Mouse (Mus musculus) large intestine, adult 2 months (tissue): Measurements from ENCODE around the gene Mfsd13b. TPM values are rescaled to one million over a fixed set of nuclear protein-coding genes. Genes with fewer than 3 reads are reported as not detected.
"Not testable (repeated sequence)": the region's sequence is repeated elsewhere in the genome, so short reads cannot be mapped to it uniquely, and the experiment has no call there.

Experiments used
- DNase-seq: peaks from one replicate; pipeline ENCODE4 v3.0.0-alpha.2; 2012; ENCODE audit warnings: low read depth, low spot score
- WGBS: fragments of 180-500 bp; shearing (Covaris S2); methylation state at CpG from one replicate; pipeline ENCODE4 v1.1.7; 2018; 5-methylcytosine and 5-hydroxymethylcytosine counted together
- polyA plus RNA-seq: library from polyadenylated mRNA; depleted of rRNA; stranded (reverse); fragments of >200 nt; gene quantifications from 2 replicates; pipeline ENCODE4 v1.2.3, GENCODE M21; 2012; rRNA removed

Gene Mfsd13b
- polyA plus RNA-seq, result 0.43 and 0.53 TPM in 2 replicates

DNA sequence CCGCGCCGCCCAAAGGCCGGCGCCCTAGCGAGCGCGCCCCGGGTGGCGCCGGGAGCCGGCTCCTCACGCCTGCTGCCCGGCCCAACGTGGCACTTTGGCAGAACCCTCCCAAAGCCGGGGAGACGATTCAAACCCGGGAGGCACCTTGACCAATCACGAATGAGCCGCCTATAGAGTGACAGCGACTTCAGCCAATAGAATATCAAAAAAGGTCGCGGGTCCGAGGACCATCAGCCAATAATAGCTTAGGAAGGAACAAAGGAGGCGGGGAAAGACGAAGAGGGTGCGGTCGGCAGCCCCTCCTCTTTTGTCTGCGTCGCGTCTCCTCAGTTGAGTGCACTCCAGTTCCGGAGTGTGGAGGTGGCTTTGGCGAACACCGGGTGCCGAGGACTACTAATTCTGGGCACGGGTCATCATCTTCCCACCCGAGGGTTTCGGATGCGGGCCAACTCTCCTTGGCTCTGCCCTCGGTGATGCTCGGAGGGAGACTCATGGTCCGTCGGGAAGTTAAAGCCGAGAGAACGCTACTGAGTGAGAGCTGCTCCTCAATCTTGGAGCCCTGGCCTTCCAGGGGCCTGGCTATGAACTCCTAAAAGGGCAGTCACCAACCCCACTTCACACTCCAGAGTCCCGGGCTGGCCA is at the start of gene Mfsd13b, which contains the start of gene Cdr2:
Gene Mfsd13b, plus strand, starts transcription at position 310 of the 642 bp plus-strand sequence.
Gene Cdr2, minus strand, starts transcription at position 113 of the 642 bp plus-strand sequence.
- under 1% methylated on average over 46 of the region's 46 CpGs for WGBS
- DNase-seq, result peak; percentile 90

DNA sequence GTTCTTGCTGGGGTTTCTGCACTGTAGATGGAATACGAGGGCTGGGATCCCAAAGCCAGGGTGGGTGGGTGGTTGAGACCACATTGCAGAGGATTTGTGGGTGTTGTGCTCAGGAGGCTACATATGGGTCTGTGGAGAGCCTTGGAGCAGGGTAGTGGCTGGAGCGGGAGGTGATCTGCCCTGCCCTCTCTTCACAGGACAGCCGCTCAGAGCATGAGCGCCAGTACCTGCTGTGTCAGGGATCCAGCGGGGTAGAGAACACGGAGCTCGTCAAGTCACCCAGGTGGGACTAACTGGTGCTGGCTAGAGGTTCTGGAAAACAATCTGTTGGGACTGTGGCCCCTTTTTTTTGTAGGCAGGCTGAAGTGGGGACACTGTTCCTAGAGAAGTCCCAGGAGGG is 49.2 kb upstream of the Mfsd13b start:
- DNase-seq, result no peak
- WGBS, result 92% methylated on average over 7 of the region's 7 CpGs

DNA sequence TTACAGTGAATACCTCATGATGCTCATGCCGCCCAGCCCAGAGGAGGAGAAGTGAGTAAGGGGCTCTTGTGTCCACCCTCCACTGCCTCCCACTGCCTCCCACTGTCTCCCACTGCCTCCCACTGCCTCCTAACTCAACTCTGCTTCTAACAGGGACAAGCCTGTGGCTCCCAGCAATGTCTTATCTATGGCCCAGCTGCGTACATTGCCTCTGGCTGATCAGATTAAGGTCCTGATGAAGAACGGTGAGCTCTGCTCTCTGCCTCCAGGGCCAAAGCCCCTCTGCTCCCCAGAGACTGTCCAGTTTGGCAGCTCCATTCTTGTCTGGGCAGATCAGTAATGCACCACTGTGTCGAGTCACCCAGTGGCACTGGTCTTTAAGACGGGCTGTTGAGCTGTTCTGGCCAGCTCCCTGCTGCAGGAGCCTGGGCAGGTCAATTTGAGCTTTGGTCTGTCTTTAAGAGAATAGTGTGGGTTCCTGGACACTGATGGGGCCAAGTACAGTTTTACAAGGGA is 48.6 kb upstream of the Mfsd13b start:
- 85% methylated on average over 5 of the region's 5 CpGs for WGBS
- no peak for DNase-seq

DNA sequence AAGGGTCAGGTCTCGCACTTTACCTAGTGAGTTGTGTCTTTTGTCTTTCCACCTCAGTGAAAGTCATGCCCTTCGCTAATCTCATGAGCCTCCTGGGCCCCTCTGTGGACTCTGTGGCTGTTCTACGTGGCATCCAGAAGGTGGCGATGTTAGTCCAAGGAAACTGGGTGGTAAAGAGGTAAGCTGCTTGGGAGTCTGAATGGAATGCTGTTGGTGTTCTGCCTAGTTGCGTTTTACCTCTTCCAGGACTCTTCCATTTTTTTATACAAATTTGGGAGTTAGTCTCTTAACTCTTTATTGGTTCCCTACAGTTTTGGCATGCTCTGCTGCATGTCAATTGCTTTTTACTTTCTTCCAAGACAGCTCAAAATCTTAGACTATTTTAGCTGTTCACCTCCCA is 47.6 kb upstream of the Mfsd13b start:
- DNase-seq, result peak; percentile 33
- 30% methylated on average over 5 of the region's 5 CpGs for WGBS

DNA sequence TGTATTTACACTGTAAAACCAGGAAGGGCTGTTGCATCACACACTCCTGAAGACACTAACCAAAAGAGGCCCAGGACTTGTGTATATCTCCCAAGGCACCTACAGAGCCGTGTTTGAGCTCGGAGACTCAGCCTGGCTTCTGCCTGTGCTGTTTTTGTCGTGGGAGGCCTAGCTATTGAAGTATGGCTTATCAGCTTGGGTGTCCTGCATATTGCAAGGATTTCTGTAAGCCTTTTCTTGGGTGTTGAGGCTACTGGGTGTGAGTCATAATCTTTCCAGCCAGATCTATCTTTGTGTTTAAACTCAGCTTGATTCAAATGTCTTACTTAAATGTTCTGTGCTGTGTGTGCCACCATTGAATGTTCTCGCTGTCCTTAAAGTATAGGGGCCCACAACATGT is 45.8 kb upstream of the Mfsd13b start:
- 91% methylated on average over 4 of the region's 4 CpGs for WGBS
- DNase-seq, result no peak

DNA sequence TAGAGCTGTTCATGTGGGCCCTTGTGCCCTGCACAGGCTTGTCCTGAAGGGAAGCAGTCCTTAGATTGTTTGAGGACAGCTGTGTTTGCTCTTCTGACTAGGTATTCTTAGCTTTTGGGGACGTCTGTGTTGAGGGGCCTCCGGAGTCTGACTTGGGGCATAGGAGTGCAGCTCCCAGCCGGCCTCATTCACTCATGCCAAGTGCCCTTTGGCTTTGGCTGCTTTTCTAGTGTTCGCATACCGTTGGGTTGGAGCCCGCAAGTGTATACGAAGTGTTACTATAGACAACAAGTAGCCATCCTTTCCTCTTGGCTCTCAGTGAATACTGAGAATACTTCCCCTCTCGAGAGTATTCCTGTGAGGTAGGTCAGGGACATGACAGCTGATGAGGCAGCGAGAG is 44.1 kb upstream of the Mfsd13b start:
- 79% methylated on average over 9 of the region's 9 CpGs for WGBS
- no peak for DNase-seq

DNA sequence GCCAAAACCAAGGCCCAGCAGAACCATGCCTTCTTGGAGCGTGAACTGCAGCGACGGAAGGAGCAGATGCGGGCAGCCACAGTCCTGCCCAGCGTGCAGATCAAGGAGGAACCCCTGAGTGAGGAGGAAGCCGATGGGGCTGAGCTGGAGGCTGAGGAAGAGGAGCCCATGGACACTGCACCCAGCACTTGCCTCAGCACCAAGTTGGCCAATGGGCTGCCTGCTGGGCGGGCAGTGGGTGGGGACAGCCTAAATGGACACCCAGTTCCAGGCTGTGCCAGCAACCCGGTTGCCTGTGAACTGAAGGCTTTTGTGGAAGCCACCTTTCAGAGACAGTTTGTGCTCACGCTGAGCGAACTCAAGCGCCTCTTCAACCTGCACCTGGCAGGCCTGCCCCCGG is 42.0 kb upstream of the Mfsd13b start:
- 89% methylated on average over 12 of the region's 12 CpGs for WGBS
- DNase-seq, result no peak

DNA sequence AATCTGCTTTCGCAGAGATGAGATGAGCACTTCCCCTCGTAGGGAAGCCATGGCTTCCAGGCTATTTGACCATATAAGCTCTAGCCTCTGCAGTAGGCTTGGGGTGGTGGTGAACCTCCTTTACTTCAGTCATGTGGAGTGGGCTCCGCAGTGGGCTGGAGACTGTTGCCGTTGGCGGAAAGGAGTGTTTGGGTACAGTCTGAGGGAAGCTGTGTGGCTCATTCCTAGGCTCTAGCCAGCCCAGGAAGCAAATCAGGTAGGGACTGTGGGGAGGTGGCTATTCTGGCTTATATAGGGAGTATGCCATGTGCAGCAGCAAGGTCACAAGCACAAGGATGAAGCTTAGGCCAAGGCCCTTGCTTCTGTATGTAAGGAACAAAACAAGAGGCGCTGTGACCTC is 41.1 kb upstream of the Mfsd13b start:
- no peak for DNase-seq
- WGBS, result 97% methylated on average over 6 of the region's 6 CpGs

DNA sequence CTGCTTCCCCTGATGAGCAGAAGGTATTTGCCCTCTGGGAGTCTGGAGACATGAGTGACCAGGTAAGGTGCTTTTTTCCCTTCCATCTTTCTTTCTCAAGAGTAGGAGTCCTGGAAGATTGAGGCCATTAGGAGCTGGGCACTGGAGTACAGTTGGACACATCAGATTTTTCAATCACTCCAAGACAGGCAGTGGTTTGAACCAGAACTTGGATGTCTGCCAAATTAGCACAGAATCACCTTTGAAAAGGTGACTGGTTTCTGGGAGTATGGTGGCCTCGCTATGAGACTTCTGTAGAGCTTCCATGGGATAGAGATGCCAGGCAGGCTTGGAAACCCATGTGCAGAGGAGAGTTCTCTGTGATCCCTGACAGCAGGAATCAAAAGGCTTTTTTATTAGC is 39.8 kb upstream of the Mfsd13b start:
- 78% methylated on average over 1 of the region's 1 CpGs for WGBS

DNA sequence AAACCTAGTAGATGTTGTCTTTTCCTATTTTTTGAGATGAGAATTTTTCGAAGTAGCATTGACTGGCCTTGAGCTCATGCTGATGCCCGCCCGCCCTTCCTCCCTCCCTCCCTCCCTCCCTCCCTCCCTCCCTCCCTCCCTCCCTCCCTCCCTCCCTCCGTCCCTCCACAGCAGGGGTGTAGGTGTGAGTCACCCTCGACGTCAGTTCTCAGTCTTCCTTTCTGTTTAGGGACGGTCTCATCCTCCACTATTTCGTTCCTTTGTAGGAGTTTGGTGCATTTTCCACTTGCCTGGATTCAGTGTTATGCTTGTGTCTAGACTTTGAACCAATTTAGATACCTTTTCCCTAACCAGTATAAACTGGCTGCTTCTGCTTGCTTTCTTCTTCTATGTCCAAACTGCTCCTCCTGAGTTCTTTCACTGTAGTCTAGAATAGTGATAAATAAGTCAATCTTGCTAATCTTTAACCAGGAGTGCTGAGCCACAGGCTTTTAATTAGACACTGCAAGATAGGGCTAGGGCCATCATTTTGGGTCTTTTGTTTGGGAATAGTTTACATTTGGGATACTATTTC is 38.3 kb upstream of the Mfsd13b start:
- DNase-seq, result no peak
- WGBS, result 36% methylated on average over 8 of the region's 8 CpGs

More for the DNA sequence above, 39.8 kb upstream of the Mfsd13b start:
- no peak for DNase-seq

DNA sequence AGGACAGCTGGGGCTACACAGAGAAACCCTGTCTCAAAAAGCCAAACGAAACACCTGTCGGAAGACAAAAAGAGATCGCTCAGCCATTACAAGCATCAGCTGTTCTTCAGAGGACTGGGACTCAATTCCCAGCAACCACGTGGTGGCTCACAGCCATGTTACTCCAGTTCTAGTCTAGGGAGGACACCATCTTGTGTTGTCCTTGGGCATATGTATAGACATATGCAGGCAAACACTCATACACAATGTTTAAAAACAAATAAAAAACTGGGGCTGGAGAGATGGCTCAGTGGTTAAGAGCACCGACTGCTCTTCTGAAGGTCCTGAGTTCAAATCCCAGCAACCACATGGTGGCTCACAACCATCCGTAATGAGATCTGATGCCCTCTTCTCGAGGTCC is 28.7 kb upstream of the Mfsd13b start:
- 83% methylated on average over 7 of the region's 7 CpGs for WGBS
- not testable (repeated sequence) for DNase-seq

DNA sequence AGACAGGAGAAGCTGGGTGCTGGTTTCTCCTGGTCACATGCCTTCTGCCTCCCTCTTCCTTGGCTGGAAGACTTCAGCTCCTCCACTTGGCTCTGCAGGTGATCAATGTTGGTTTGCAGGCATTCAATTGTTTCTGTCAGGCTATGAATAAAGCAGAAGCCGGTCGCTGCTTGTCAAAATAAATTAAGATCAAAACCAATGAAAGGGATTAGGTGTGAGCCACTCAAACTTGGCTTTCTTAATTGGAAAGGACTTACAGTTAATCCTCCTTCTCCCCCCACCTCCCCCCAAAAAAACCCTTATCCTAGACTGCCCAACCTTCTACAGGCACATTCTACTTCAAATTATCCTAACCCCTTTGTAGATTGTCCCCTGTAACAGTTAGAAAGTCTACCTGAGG is 22.2 kb upstream of the Mfsd13b start:
- no peak for DNase-seq
- 92% methylated on average over 2 of the region's 2 CpGs for WGBS

DNA sequence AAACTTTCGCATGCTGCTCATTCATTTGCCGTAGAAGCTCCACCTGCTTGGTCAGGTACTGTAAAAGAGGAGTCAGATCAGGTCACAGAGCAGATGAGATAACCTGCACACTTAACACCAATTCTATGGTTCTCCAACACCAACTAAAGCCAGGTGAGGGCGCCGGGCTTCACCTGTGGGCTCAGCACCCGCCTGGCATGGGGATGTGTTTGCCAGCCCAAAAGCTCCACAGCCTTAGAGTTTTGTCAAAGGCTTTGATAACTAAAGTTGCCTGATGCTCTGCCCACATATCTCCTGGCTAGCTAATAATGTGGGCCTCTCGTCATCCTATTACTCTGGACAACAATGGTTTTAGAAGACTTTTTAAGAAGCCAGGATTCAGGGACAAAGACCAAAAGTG is 21.7 kb upstream of the Mfsd13b start:
- WGBS, result 37% methylated on average over 6 of the region's 6 CpGs
- DNase-seq, result no peak

DNA sequence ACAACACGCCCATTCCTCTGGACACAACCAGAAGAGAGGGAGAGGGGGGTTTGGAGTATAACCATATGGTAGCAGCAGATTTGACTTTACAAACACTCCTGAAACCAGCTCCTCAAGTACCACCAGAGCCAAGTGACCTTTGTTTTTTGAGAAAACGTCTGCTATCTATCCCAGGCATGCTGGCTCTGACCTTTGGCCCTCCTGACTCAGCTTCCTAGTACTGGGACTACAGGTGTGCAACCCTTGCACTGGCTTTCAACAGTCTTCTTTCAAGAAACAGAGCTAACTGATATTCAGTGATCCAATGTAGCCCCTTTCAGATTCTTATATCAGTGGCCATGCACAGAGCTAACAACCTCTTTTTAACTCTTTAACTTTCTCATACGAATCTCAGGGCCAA is 20.4 kb upstream of the Mfsd13b start:
- no peak for DNase-seq

DNA sequence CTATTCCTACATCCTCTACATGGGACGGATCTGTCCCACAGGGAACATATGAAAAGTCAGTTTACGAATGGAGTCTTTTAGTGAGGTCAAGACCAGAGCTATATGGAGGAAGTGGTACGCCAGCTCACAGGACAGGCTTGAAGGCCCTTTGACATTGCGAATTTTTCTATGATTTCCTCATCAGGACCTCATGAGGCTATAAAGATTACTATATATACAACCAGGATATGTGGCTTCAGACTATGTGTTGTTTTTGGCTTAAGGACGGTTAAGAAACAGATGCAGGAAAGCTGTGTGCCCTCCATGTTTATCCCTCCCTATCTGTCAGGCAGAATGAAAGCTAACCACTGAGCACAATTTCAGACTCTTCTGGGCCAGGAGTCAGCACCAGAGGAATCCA is 19.2 kb upstream of the Mfsd13b start:
- no peak for DNase-seq
- WGBS, result 56% methylated on average over 5 of the region's 5 CpGs

More for the DNA sequence above, 20.4 kb upstream of the Mfsd13b start:
- WGBS, result 48% methylated on average over 3 of the region's 3 CpGs

DNA sequence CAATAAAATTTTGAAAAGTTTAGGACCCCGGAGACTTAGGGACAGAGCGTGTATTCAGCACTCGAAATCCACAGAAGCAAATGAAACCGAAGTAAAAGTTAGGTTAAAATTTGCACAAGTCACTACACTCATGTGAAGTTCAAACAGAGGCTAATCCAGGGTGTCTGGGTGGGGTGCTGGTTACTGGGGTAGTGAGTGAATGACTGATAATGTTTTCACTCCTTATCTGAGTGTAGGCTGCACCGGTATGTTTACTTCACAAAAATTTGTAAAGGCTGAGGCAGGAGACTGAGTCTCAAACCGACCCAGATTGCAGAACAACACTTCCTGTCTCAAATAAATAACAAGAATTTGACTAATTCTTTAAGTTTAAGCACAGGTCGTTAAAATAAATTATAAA is 13.1 kb upstream of the Mfsd13b start:
- WGBS, result 67% methylated on average over 7 of the region's 7 CpGs
- DNase-seq, result no peak

DNA sequence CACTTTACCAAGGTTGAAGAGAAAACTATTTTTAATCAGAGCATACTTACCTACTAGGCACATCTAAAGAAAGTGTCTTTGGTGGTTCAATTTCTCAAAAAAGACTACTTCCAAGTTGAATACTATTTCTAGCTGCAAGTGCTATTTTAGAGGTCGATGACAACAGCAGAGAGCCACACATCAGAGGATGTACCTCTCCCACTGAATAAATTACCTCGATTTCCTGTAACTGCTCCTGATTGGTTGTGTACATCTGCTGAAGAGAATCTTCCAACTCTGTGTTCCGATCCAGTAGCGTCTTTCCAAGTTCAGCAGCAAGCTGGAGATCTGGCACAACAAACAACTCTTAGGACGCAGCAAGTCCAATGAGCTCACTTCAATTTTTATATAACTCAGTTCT is 12.2 kb upstream of the Mfsd13b start:
- no peak for DNase-seq
- 70% methylated on average over 5 of the region's 5 CpGs for WGBS

DNA sequence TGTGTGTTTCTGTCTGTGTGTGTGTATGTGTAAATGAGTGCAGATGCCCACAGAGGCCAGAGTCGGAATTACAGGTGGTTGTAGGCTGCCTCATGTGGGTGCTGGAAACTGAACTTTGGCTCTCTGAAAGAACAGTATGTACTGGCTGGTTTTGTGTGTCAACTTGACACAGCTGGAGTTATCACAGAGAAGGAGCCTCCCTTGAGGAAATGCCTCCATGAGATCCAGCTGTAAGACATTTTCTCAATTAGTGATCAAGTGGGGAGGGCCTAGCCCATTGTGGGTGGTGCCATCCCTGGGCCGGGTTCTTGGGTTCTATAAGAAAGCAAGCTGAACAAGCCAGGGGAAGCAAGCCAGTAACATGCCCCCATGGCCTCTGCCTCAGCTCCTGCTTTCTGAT is 9.8 kb upstream of the Mfsd13b start:
- 74% methylated on average over 2 of the region's 2 CpGs for WGBS
- DNase-seq, result not testable (repeated sequence)

DNA sequence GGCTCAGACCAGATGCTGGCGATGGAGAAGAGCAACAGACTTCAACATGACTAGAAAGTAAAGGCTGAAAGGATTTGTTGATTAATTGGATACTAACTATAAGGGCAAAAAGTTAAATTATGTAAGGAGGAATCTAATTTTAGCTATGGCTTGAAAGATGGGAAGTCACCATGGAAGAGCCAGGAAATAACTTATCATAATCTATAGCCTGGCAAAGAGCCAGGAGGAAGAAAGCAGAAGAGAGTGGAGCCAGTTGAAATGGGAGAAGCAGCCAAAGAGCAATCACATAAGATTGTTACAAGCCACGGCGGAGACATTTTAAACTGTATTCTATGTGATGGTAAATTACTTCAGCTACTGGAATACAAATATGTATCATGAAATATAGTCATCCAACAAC is 8.3 kb upstream of the Mfsd13b start:
- DNase-seq, result no peak
- 44% methylated on average over 3 of the region's 3 CpGs for WGBS

DNA sequence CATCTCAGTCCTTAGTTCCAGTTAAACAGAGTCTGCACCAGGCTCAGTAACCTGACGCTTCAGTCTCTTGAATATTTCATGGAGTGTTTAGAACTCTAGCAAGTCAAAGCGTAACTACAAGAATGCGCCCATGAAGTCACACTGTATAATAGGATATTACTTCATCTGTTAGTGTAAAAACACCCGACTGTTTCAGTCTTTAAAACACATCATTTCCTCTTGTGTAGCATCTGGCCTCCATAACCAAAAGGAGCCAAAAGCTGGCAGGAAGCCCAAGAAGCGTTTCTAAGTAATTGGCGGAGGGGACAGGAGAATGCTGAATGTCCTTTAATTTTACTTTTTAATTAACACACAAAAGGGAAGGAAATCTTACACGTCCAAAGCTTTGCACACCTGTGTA is 5.2 kb upstream of the Mfsd13b start:
- WGBS, result 52% methylated on average over 7 of the region's 7 CpGs
- DNase-seq, result no peak

DNA sequence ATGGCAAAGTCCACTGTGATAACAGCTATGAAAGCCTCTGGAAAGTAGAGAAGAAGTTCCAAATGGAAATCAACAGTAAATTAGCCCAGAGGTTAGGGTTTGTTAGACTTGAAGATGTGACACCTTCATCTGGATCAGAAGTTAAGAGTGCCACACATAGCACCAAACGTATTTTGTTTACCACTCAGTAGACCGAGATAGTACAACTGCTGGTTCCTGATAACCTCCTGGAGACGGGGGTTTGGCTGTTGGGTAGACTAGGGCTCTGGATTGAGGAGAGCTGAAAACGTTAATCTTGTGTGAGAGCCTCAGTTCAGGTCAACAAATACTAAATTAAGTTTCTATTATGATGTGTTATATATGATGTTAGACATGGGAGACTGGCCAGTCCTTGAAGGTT is 2.3 kb upstream of the Mfsd13b start:
- WGBS, result 91% methylated on average over 4 of the region's 4 CpGs
- no peak for DNase-seq
